Mouse (Mus musculus) G1E (cell line): ENCODE data around the gene Adap2.

Source experiments
- CTCF ChIP-seq: IDR thresholded peaks from 2 replicates; pipeline ENCODE4 v1.5.1; 2012; ENCODE audit warnings: low read depth, low read length, inconsistent platforms, mixed read lengths
- GATA1 ChIP-seq: IDR thresholded peaks from 2 replicates; pipeline ENCODE4 v1.6.1; 2012; ENCODE audit warnings: borderline replicate concordance, low read length, inconsistent platforms, mixed read lengths
- GATA2 ChIP-seq: IDR thresholded peaks from 2 replicates; pipeline ENCODE4 v1.6.1; 2012; ENCODE audit warnings: low read depth, low read length, inconsistent platforms, borderline replicate concordance
- POLR2AphosphoS5 ChIP-seq: IDR thresholded peaks from 2 replicates; pipeline ENCODE4 v1.6.1; 2012; ENCODE audit warnings: low read depth, low read length, inconsistent platforms; ENCODE audit not compliant: insufficient replicate concordance
- TAL1 ChIP-seq: conservative IDR thresholded peaks from 2 replicates; pipeline ENCODE4 v1.6.1; 2012; ENCODE audit warnings: low read depth, low read length, inconsistent platforms, mixed read lengths

GRCm38 (mm10) chr11:80169629-80170028 is 15.7 kb downstream of the Adap2 start:
- TF ChIP-seq CTCF: no peak
- TF ChIP-seq GATA1: no peak
- no peak for TF ChIP-seq POLR2AphosphoS5
- no peak for TF ChIP-seq TAL1
- no peak for TF ChIP-seq GATA2
